Mouse (Mus musculus): ENCODE results near the gene Ndrg4.
A peak's percentile ranks its signal among the peaks of the same experiment; 100 is the strongest.

Ndrg4 gene

GRCm38 (mm10) chr8:95716546-95717335 is 40.0 kb downstream of the Ndrg4 start:
- peak; percentile 28 for DNase-seq (ENCODE audit: low spot score)

- DNase-seq (ENCODE audit: low spot score) = no peak
Measured at GRCm38 (mm10) chr8:95727625-95728024, 50.8 kb downstream of the Ndrg4 start.

GRCm38 (mm10) chr8:95738596-95738995 is 61.8 kb downstream of the Ndrg4 start:
- DNase-seq (ENCODE audit: low spot score) = peak; percentile 35

GRCm38 (mm10) chr8:95741732-95742131 is 65.0 kb downstream of the Ndrg4 start:
- no peak for DNase-seq (ENCODE audit: low spot score)

GRCm38 (mm10) chr8:95748028-95748427 is 71.2 kb downstream of the Ndrg4 start:
- peak; percentile 66 for DNase-seq (ENCODE audit: low spot score)

- no peak for DNase-seq (ENCODE audit: low spot score)
Measured at GRCm38 (mm10) chr8:95751924-95752323, 75.1 kb downstream of the Ndrg4 start.

GRCm38 (mm10) chr8:95760323-95760722 is 83.5 kb downstream of the Ndrg4 start:
- DNase-seq (ENCODE audit: low spot score) = no peak

- DNase-seq (ENCODE audit: low spot score) = no peak
Measured at GRCm38 (mm10) chr8:95764133-95764532, 87.4 kb downstream of the Ndrg4 start.

Data from MN1 (cell line).